Mouse (Mus musculus): Measurements from ENCODE around the gene Iqcb1. TPM values are rescaled to one million over a fixed set of nuclear protein-coding genes. Genes with fewer than 3 reads are reported as not detected.
A peak's percentile ranks its signal among the peaks of the same experiment; 100 is the strongest.

The Iqcb1 gene
- polyA plus RNA-seq (2014; fragmentation: Nextera tagmentation; extraction: Ambion mirVana): 66.0 and 79.1 TPM in 2 replicates

GRCm38 (mm10) chr16:36828054-36828786 lies at the start of gene Iqcb1:
Gene Iqcb1 (plus strand): TSS chr16:36828385.
- peak; percentile 99 for ATAC-seq (ENCODE audit: low read depth)
- Histone ChIP-seq H3K4me3 (ENCODE audit: low read depth, low read length) (peak within 1 kb of the TSS; percentile 95), H3K9me3 (ENCODE audit: control insufficient read depth, low read length) (no peaks in the 10 kb centered on the region), H3K27ac (ENCODE audit: low read depth, low read length) (peak within 1 kb of the TSS; percentile 78), H3K4me2 (ENCODE audit: low read depth, low read length) (peak within 1 kb of the TSS; percentile 76), H3K4me1 (ENCODE audit: control insufficient read depth, insufficient read depth, low read length) (peaks cover 7% of the 10 kb centered on the region), H3K27me3 (ENCODE audit: control insufficient read depth, insufficient read depth, low read length) (no peaks in the 10 kb centered on the region), H3K9ac (replicated peaks; ENCODE audit: low read depth, low read length) (peak within 1 kb of the TSS; percentile 89), H3K36me3 (ENCODE audit: control insufficient read depth, insufficient read depth, low read length) (no peaks in the 10 kb centered on the region)
- under 1% methylated on average over 64 of the region's 64 CpGs for WGBS

- WGBS: 73% methylated on average over 2 of the region's 2 CpGs
- Histone ChIP-seq H3K9me3 (ENCODE audit: control insufficient read depth, low read length) (no peaks in the 10 kb centered on the region), H3K36me3 (ENCODE audit: control insufficient read depth, insufficient read depth, low read length) (no peaks in the 10 kb centered on the region), H3K4me3 (ENCODE audit: low read depth, low read length) (peak overlapping the region; percentile 9; the same call in 1 of the 2 replicates), H3K4me2 (ENCODE audit: low read depth, low read length) (no peak overlapping the region; the same call in 1 of the 2 replicates), H3K27ac (ENCODE audit: low read depth, low read length) (no peak overlapping the region), H3K4me1 (ENCODE audit: control insufficient read depth, insufficient read depth, low read length) (no peaks in the 10 kb centered on the region), H3K27me3 (ENCODE audit: control insufficient read depth, insufficient read depth, low read length) (no peaks in the 10 kb centered on the region), H3K9ac (replicated peaks; ENCODE audit: low read depth, low read length) (no peak overlapping the region)
- ATAC-seq (ENCODE audit: low read depth): no peak
These were observed 44.0 kb upstream of the Iqcb1 start for GRCm38 (mm10) chr16:36784146-36784545.

- Histone ChIP-seq H3K9me3 (ENCODE audit: control insufficient read depth, low read length) (no peaks in the 10 kb centered on the region), H3K9ac (replicated peaks; ENCODE audit: low read depth, low read length) (no peak within 1 kb of the TSS), H3K4me1 (ENCODE audit: control insufficient read depth, insufficient read depth, low read length) (no peaks in the 10 kb centered on the region), H3K4me2 (ENCODE audit: low read depth, low read length) (no peak within 1 kb of the TSS; the same call in 1 of the 2 replicates), H3K27ac (ENCODE audit: low read depth, low read length) (no peak within 1 kb of the TSS), H3K27me3 (ENCODE audit: control insufficient read depth, insufficient read depth, low read length) (no peaks in the 10 kb centered on the region), H3K4me3 (ENCODE audit: low read depth, low read length) (peak within 1 kb of the TSS; percentile 9; the same call in 1 of the 2 replicates), H3K36me3 (ENCODE audit: control insufficient read depth, insufficient read depth, low read length) (no peaks in the 10 kb centered on the region)
- 73% methylated on average over 10 of the region's 10 CpGs for WGBS
- ATAC-seq (ENCODE audit: low read depth): peak; percentile 78; the same call in 1 of the 2 replicates
These were observed 43.4 kb upstream of the Iqcb1 start, which contains the start of gene Slc15a2 for GRCm38 (mm10) chr16:36784594-36785313. Gene Slc15a2 (minus strand): TSS chr16:36784962.

GRCm38 (mm10) chr16:36786466-36786865 lies 41.7 kb upstream of the Iqcb1 start:
- Histone ChIP-seq H3K4me2 (ENCODE audit: low read depth, low read length) (no peak overlapping the region), H3K36me3 (ENCODE audit: control insufficient read depth, insufficient read depth, low read length) (no peaks in the 10 kb centered on the region), H3K27me3 (ENCODE audit: control insufficient read depth, insufficient read depth, low read length) (no peaks in the 10 kb centered on the region), H3K9me3 (ENCODE audit: control insufficient read depth, low read length) (no peaks in the 10 kb centered on the region), H3K4me1 (ENCODE audit: control insufficient read depth, insufficient read depth, low read length) (no peaks in the 10 kb centered on the region), H3K9ac (replicated peaks; ENCODE audit: low read depth, low read length) (no peak overlapping the region), H3K4me3 (ENCODE audit: low read depth, low read length) (no peak overlapping the region), H3K27ac (ENCODE audit: low read depth, low read length) (no peak overlapping the region)
- ATAC-seq (ENCODE audit: low read depth): no peak
- WGBS: 92% methylated on average over 7 of the region's 7 CpGs

- Histone ChIP-seq H3K9ac (replicated peaks; ENCODE audit: low read depth, low read length) (no peak overlapping the region), H3K36me3 (ENCODE audit: control insufficient read depth, insufficient read depth, low read length) (no peaks in the 10 kb centered on the region)
These were observed 38.0 kb upstream of the Iqcb1 start for GRCm38 (mm10) chr16:36790166-36790565.

GRCm38 (mm10) chr16:36794976-36795375 lies 33.2 kb upstream of the Iqcb1 start:
- no peak for ATAC-seq (ENCODE audit: low read depth)
- Histone ChIP-seq H3K27me3 (ENCODE audit: control insufficient read depth, insufficient read depth, low read length) (no peaks in the 10 kb centered on the region), H3K9ac (replicated peaks; ENCODE audit: low read depth, low read length) (no peak overlapping the region), H3K27ac (ENCODE audit: low read depth, low read length) (no peak overlapping the region), H3K4me1 (ENCODE audit: control insufficient read depth, insufficient read depth, low read length) (no peaks in the 10 kb centered on the region), H3K36me3 (ENCODE audit: control insufficient read depth, insufficient read depth, low read length) (no peaks in the 10 kb centered on the region), H3K9me3 (ENCODE audit: control insufficient read depth, low read length) (no peaks in the 10 kb centered on the region), H3K4me2 (ENCODE audit: low read depth, low read length) (no peak overlapping the region), H3K4me3 (ENCODE audit: low read depth, low read length) (no peak overlapping the region)
- 82% methylated on average over 2 of the region's 2 CpGs for WGBS

More at GRCm38 (mm10) chr16:36790166-36790565, 38.0 kb upstream of the Iqcb1 start:
- H3K27me3 ChIP-seq (ENCODE audit: control insufficient read depth, insufficient read depth, low read length): no peaks in the 10 kb centered on the region
- H3K4me3 ChIP-seq (ENCODE audit: low read depth, low read length): no peak overlapping the region
- H3K4me1 ChIP-seq (ENCODE audit: control insufficient read depth, insufficient read depth, low read length): no peaks in the 10 kb centered on the region
- H3K4me2 ChIP-seq (ENCODE audit: low read depth, low read length): no peak overlapping the region
- no peaks in the 10 kb centered on the region for H3K9me3 ChIP-seq (ENCODE audit: control insufficient read depth, low read length)
- H3K27ac ChIP-seq (ENCODE audit: low read depth, low read length): no peak overlapping the region
- WGBS: 92% methylated on average over 4 of the region's 4 CpGs
- no peak for ATAC-seq (ENCODE audit: low read depth)

- Histone ChIP-seq H3K36me3 (ENCODE audit: control insufficient read depth, insufficient read depth, low read length) (no peaks in the 10 kb centered on the region), H3K9me3 (ENCODE audit: control insufficient read depth, low read length) (no peaks in the 10 kb centered on the region), H3K9ac (replicated peaks; ENCODE audit: low read depth, low read length) (no peak overlapping the region), H3K27me3 (ENCODE audit: control insufficient read depth, insufficient read depth, low read length) (no peaks in the 10 kb centered on the region), H3K4me2 (ENCODE audit: low read depth, low read length) (no peak overlapping the region), H3K4me1 (ENCODE audit: control insufficient read depth, insufficient read depth, low read length) (no peaks in the 10 kb centered on the region), H3K4me3 (ENCODE audit: low read depth, low read length) (no peak overlapping the region), H3K27ac (ENCODE audit: low read depth, low read length) (no peak overlapping the region)
- no peak for ATAC-seq (ENCODE audit: low read depth)
- WGBS: 81% methylated on average over 2 of the region's 2 CpGs
These were observed 29.9 kb upstream of the Iqcb1 start for GRCm38 (mm10) chr16:36798334-36798733.

GRCm38 (mm10) chr16:36802361-36802760 lies 25.8 kb upstream of the Iqcb1 start:
- no peak overlapping the region for H3K4me2 ChIP-seq (ENCODE audit: low read depth, low read length)
- H3K9ac ChIP-seq (replicated peaks; ENCODE audit: low read depth, low read length): no peak overlapping the region
- no peaks in the 10 kb centered on the region for H3K36me3 ChIP-seq (ENCODE audit: control insufficient read depth, insufficient read depth, low read length)
- no peaks in the 10 kb centered on the region for H3K4me1 ChIP-seq (ENCODE audit: control insufficient read depth, insufficient read depth, low read length)
- no peaks in the 10 kb centered on the region for H3K27me3 ChIP-seq (ENCODE audit: control insufficient read depth, insufficient read depth, low read length)
- ATAC-seq (ENCODE audit: low read depth): no peak
- no peak overlapping the region for H3K4me3 ChIP-seq (ENCODE audit: low read depth, low read length)
- H3K9me3 ChIP-seq (ENCODE audit: control insufficient read depth, low read length): no peaks in the 10 kb centered on the region
- 83% methylated on average over 3 of the region's 3 CpGs for WGBS
- H3K27ac ChIP-seq (ENCODE audit: low read depth, low read length): no peak overlapping the region

- Histone ChIP-seq H3K4me1 (ENCODE audit: control insufficient read depth, insufficient read depth, low read length) (no peaks in the 10 kb centered on the region), H3K9ac (replicated peaks; ENCODE audit: low read depth, low read length) (no peak overlapping the region), H3K36me3 (ENCODE audit: control insufficient read depth, insufficient read depth, low read length) (no peaks in the 10 kb centered on the region), H3K27me3 (ENCODE audit: control insufficient read depth, insufficient read depth, low read length) (no peaks in the 10 kb centered on the region), H3K4me2 (ENCODE audit: low read depth, low read length) (no peak overlapping the region), H3K9me3 (ENCODE audit: control insufficient read depth, low read length) (no peaks in the 10 kb centered on the region), H3K27ac (ENCODE audit: low read depth, low read length) (no peak overlapping the region), H3K4me3 (ENCODE audit: low read depth, low read length) (no peak overlapping the region)
- 85% methylated on average over 3 of the region's 3 CpGs for WGBS
- ATAC-seq (ENCODE audit: low read depth): no peak
These were observed 19.6 kb upstream of the Iqcb1 start for GRCm38 (mm10) chr16:36808616-36809015.
